Mouse (Mus musculus) embryonic facial prominence, embryonic 14.5 days (tissue): ENCODE results near the gene Dcakd. TPM values are rescaled to one million over a fixed set of nuclear protein-coding genes. Genes with fewer than 3 reads are reported as not detected.

ENCODE experiments used
- ATAC-seq: fragments of 200-750 bp; cut with Nextera tagmentation; 2 replicates; pipeline ENCODE4 v1.8.0; 2017; ENCODE audit warnings: low read depth, moderate number of reproducible peaks, moderate TSS enrichment
- DNase-seq: peaks from one replicate; pipeline ENCODE4 v3.0.0-alpha.2; 2015; ENCODE audit warnings: low spot score
- H3K27ac ChIP-seq: fragments of 300-500 bp; sonication (generic); replicated peaks from 2 replicates; pipeline ENCODE4 v1.5.1; 2014; ENCODE audit warnings: low read depth, mild to moderate bottlenecking, low read length, moderate library complexity
- H3K27me3 ChIP-seq: fragments of 300-500 bp; sonication (generic); replicated peaks from 2 replicates; pipeline ENCODE4 v1.6.1; 2014; ENCODE audit warnings: low read length; ENCODE audit not compliant: control insufficient read depth, insufficient read depth
- H3K36me3 ChIP-seq: fragments of 300-500 bp; sonication (generic); 2 replicates; pipeline ENCODE4 v1.6.1; 2014; ENCODE audit warnings: low read length, mixed read lengths; ENCODE audit not compliant: control insufficient read depth, insufficient read depth
- H3K4me1 ChIP-seq: fragments of 300-500 bp; sonication (generic); 2 replicates; pipeline ENCODE4 v1.6.1; 2014; ENCODE audit warnings: antibody characterized with exemption, low read length; ENCODE audit not compliant: control insufficient read depth, insufficient read depth
- H3K4me2 ChIP-seq: fragments of 300-500 bp; sonication (generic); 2 replicates; pipeline ENCODE4 v1.6.1; 2014; ENCODE audit warnings: low read depth, mild to moderate bottlenecking, low read length, moderate library complexity, mixed read lengths
- H3K4me3 ChIP-seq: fragments of 300-500 bp; sonication (generic); 2 replicates; pipeline ENCODE4 v1.5.1; 2014; ENCODE audit warnings: low read depth, mild to moderate bottlenecking, low read length
- H3K9ac ChIP-seq: fragments of 300-500 bp; sonication (generic); 2 replicates; pipeline ENCODE4 v1.6.1; 2014; ENCODE audit warnings: low read depth, mild to moderate bottlenecking, low read length, moderate library complexity, mixed read lengths
- H3K9me3 ChIP-seq: fragments of 300-500 bp; sonication (generic); 2 replicates; pipeline ENCODE4 v1.6.1; 2016; ENCODE audit warnings: low read length; ENCODE audit not compliant: control insufficient read depth
- WGBS: fragments of 180-500 bp; shearing (Covaris S2); extraction: QIAGEN DNeasy Blood & Tissue Kit; methylation state at CpG from one replicate; pipeline ENCODE4 v1.1.7; 2014; 5-methylcytosine and 5-hydroxymethylcytosine counted together
- polyA plus RNA-seq: library from polyadenylated mRNA; unstranded; fragments of >200 nt; fragmentation: Nextera tagmentation; extraction: Ambion mirVana; gene quantifications from 2 replicates; pipeline ENCODE4 v1.2.1, GENCODE M21; 2014

The Dcakd gene
- polyA plus RNA-seq, 1 experiment from 2014 or later = 138 TPM

DNA sequence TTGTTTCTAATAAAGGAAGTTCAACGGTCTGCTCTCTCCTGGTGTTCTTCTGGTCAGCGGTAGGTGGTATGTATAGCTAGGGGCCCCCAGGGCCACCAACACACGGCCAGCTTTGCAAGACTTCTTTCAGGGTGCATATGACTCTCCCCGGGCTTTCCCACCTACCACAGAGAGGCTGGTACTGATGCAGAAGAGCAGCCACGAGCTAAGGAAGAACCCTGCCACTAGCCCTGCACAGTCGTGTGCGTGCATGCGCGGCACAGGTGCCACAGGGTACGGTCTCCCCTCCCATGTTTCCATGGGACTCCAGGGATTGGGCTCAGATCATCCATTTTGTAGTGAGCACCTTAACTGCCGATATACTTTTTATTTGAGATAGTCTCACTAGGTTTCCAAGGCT is 40.8 kb upstream of the Dcakd start:
- H3K4me1 ChIP-seq = no peaks in the 10 kb centered on the region; the same call in 1 of the 2 replicates
- H3K4me2 ChIP-seq = no peak overlapping the region
- no peak overlapping the region for H3K4me3 ChIP-seq
- H3K9me3 ChIP-seq = no peaks in the 10 kb centered on the region
- no peak overlapping the region for H3K27ac ChIP-seq
- 95% methylated on average over 11 of the region's 11 CpGs for WGBS
- peaks cover 76% of the 10 kb centered on the region for H3K36me3 ChIP-seq
- H3K27me3 ChIP-seq = no peaks in the 10 kb centered on the region
- DNase-seq (no peak), ATAC-seq (no peak)
- H3K9ac ChIP-seq = no peak overlapping the region

DNA sequence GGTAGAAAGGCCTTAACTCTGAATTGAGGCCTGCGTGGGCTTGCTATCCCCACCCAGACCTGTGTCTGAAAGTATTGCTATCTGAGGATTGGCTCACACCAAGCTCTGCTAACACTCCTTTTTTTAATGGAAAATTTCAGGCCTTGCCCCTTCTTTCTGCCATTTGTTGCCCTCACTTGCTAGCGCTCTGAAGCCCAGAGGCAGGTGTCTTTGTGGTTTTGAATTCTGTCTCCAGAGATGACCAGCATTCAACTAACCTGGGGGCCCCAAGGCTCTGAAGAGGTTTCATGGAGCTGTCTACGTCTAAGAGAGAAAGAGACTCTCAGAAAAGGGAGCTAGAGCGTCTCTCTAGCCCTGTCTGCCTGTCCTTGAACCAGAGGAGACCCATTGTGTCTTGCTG is 40.1 kb upstream of the Dcakd start:
- H3K36me3 ChIP-seq = peaks cover 82% of the 10 kb centered on the region
- ATAC-seq = no peak
- H3K9me3 ChIP-seq = no peaks in the 10 kb centered on the region
- no peak for DNase-seq
- no peak overlapping the region for H3K4me2 ChIP-seq
- no peak overlapping the region for H3K9ac ChIP-seq
- H3K27ac ChIP-seq = no peak overlapping the region
- no peaks in the 10 kb centered on the region; the same call in 1 of the 2 replicates for H3K4me1 ChIP-seq
- no peaks in the 10 kb centered on the region for H3K27me3 ChIP-seq
- 91% methylated on average over 4 of the region's 4 CpGs for WGBS
- H3K4me3 ChIP-seq = no peak overlapping the region

DNA sequence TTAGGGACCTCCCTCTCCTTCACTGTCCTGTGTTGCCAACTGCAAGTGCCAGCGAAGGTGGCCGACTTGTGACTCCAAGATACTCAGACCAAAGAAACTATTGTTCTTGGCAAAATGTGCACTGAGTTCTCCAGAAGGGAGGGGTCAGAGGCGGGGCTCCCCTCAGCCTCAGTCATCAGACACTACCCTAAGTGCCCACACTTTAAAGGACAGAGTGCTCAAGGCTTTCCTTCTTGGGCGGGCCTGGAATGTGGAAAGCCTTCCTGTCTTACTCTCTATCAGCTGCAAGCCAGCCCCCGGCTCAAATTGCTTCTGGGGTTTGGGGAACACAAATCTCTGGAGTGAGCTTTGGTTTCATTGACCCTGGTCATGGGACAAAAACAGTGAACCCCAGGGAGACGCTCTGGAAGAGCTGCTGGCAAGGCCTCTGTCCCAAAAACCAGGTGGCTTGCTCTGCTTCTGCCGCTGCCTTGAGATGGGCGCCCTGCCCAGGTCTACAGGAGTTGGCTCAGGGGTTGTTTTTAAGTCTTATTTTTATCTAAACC is 39.4 kb upstream of the Dcakd start:
- Histone ChIP-seq H3K9ac (no peak overlapping the region), H3K4me1 (no peaks in the 10 kb centered on the region; the same call in 1 of the 2 replicates), H3K27me3 (no peaks in the 10 kb centered on the region), H3K4me2 (no peak overlapping the region), H3K36me3 (peaks cover 84% of the 10 kb centered on the region), H3K27ac (peak overlapping the region; percentile 63), H3K4me3 (no peak overlapping the region), H3K9me3 (no peaks in the 10 kb centered on the region)
- ATAC-seq (peak; percentile 78), DNase-seq (peak; percentile 76)
- WGBS = 50% methylated on average over 8 of the region's 8 CpGs

DNA sequence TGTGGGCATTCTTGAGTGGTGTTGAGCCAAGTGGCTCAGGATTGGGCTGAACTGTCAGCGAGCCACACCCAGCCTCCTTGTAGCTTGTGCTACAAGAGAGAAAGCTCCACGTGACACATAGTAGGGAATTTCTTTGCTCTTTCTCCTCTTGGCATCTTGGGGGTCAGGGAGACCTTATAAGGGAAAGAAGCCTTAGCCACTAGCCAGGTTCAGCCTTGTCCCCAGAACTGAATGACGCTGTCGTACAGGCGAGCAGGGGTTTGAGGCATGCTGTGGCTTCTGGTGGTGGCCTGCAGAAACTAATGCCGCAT is 38.9 kb upstream of the Dcakd start:
- H3K4me3 ChIP-seq = no peak overlapping the region
- H3K27me3 ChIP-seq = no peaks in the 10 kb centered on the region
- no peak overlapping the region for H3K9ac ChIP-seq
- H3K9me3 ChIP-seq = no peaks in the 10 kb centered on the region
- DNase-seq (no peak), ATAC-seq (no peak)
- 83% methylated on average over 6 of the region's 6 CpGs for WGBS
- no peak overlapping the region for H3K4me2 ChIP-seq
- H3K27ac ChIP-seq = peak overlapping the region; percentile 63; the same call in 1 of the 2 replicates
- H3K4me1 ChIP-seq = no peaks in the 10 kb centered on the region; the same call in 1 of the 2 replicates
- H3K36me3 ChIP-seq = peaks cover 87% of the 10 kb centered on the region

DNA sequence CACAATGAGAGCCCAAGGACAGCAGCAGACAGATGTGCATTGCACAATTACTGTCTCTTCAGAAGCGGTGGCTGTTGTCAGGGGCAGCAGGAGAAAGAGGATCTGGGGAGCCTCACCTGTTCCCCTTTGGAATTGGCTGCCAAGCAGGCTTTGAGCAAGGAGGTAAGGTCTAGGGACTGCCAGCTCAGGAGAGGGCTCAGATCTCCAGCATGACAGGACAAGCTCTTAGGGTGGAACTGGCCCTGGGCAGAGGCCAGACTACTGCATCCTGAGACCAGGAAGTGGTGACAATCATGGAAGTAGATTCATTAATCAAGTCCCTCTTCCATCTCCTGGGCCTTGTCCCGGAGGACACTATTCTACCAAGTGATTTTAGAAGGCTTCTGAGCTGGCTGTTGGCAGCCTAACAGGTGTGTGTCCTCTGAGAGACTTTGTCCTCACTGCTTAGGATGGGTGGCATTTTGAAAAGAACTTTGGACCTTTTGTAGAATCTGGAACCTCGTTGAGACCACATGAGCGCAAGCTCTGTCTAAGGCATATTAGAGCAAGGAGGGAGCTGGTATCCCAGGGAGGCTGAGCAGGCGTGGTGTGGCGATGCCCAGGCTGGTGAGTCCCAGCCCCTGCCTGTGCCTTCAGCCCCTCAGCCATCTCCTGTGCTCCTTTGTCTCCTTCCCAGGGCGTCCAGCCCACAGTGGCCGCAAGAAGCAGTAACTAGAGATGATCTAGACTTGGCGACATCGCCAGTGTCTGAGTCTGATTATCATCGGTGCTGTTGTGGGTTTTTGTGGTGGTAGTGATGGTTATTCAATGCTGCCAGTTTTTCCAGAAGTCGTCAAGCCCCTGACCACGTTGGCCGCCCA is 38.3 kb upstream of the Dcakd start:
- ATAC-seq = no peak
- peaks cover 92% of the 10 kb centered on the region for H3K36me3 ChIP-seq
- H3K27ac ChIP-seq = no peak overlapping the region
- no peaks in the 10 kb centered on the region for H3K9me3 ChIP-seq
- peak; percentile 49 for DNase-seq
- no peak overlapping the region for H3K4me2 ChIP-seq
- H3K9ac ChIP-seq = no peak overlapping the region
- no peak overlapping the region for H3K4me3 ChIP-seq
- WGBS = 82% methylated on average over 14 of the region's 14 CpGs
- no peaks in the 10 kb centered on the region for H3K27me3 ChIP-seq
- H3K4me1 ChIP-seq = no peaks in the 10 kb centered on the region; the same call in 1 of the 2 replicates

DNA sequence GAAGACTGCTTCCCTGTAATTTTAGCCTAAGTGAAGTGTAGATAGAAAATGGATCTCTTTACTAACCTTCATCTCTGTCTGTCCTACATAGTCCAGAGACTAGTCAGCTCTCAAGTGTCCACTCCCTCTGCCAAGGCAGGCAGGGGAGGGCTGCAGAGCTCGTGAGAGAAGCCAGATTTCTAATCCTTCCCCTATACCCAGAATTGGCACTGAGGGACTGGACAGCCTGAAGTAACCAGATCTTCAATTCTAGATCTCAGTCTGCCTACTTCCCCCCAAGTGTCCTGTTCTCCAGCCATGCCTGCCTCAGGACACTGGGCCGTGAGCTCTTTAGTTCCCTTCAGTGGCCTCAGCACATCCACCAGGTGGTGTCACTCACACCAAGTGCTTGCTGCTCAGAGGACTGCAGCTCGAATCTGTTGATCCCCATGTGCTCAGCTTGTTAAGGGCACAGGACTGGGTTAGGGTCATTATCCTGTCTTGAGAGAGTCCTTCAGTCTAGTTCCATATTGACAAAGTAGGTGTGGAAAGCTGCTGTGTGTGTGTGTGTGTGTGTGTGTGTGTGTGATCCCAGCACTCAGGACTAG is 30.5 kb upstream of the Dcakd start:
- Histone ChIP-seq H3K27ac (no peak overlapping the region), H3K27me3 (no peaks in the 10 kb centered on the region), H3K9me3 (no peaks in the 10 kb centered on the region), H3K4me3 (no peak overlapping the region), H3K4me1 (no peaks in the 10 kb centered on the region), H3K9ac (no peak overlapping the region), H3K36me3 (peaks cover 85% of the 10 kb centered on the region), H3K4me2 (no peak overlapping the region)
- DNase-seq = no peak
- ATAC-seq = no peak
- 56% methylated on average over 3 of the region's 3 CpGs for WGBS

DNA sequence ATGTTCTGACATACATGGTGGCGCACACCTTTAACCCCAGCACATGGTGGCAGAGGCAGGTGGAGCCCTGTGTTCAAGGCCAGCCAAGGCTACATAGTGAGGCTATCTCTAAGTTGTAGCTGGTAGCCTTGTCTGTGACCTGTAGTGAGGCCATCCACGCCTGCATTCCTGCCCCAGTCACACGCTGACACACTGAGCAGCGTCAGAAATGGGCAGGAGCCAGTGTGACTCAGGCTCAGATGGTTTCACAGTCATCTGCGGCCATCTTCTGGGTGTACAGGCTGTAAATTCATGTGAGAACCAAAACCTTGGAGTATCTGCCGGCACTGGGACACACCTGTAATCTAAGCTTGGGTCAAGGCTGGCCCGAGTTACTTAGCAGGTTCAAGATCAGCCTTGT is 28.5 kb upstream of the Dcakd start:
- Histone ChIP-seq H3K9ac (no peak overlapping the region), H3K4me3 (no peak overlapping the region), H3K9me3 (no peaks in the 10 kb centered on the region), H3K36me3 (peaks cover 83% of the 10 kb centered on the region), H3K4me1 (no peaks in the 10 kb centered on the region), H3K27me3 (no peaks in the 10 kb centered on the region), H3K27ac (no peak overlapping the region), H3K4me2 (no peak overlapping the region)
- ATAC-seq (no peak), DNase-seq (no peak)
- 90% methylated on average over 7 of the region's 7 CpGs for WGBS

DNA sequence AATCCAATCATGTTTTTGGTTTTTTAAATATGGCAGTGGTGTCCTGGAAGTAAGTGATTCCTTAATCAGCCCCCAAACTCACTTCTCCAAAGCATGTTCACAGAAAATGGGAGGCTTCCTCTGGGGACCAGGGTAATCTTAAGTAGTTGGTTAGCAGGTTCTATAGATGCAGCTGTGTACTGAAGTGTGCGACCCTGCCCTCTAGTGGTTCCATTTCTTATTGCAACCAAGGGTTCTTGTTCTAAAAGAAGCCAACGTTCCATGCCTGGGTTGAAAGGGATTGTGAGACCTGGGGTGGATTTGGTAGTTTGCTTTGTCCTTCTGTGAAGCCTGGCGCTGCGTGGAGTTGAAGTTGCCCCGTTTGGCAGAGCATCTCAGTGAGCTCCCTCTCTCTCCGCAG is 26.7 kb upstream of the Dcakd start:
- peak; percentile 86 for DNase-seq
- 48% methylated on average over 6 of the region's 6 CpGs for WGBS

More for the DNA sequence above, 26.7 kb upstream of the Dcakd start:
- H3K27ac ChIP-seq = no peak overlapping the region
- no peaks in the 10 kb centered on the region for H3K27me3 ChIP-seq
- no peak overlapping the region for H3K4me3 ChIP-seq
- no peaks in the 10 kb centered on the region for H3K9me3 ChIP-seq
- H3K36me3 ChIP-seq = peaks cover 83% of the 10 kb centered on the region
- no peak overlapping the region for H3K4me2 ChIP-seq
- H3K4me1 ChIP-seq = no peaks in the 10 kb centered on the region
- H3K9ac ChIP-seq = no peak overlapping the region
- ATAC-seq = no peak
